11 mouse cellular contexts compared by ENCODE assay signal in the genomic region with DNA sequence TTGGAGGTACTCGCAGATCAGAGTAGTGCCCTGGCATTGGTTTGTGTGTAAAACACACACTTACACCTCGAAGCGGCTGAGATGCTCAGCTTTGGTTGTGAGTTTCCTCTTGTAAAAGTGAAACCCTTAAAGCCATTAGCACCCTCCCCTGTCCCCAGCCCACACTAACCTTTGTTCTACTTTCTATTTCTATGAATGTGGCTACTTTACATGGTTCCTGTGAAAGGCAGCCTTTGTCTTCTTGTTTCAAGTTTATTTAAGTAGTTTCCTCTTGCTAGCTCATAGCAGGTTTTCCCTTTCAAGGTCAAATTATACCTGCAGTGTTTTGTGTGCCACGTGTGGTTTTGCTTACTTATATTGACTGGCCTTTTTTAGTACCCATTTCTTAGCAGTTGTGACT.
A peak's percentile ranks its signal among the peaks of the same experiment; 100 is the strongest.
DNase-seq lines count a peak whose midpoint lies in the region; ATAC-seq and TF ChIP-seq lines count a peak whose summit lies in the region.
"Had no signal": no experiment of that assay in that cellular context is flagged by ENCODE, and none has a peak within 500 bp of the region (broad histone marks: within the 10 kb centered on the region; RNA-seq: fewer than 3 reads in every experiment).

No protein-coding gene starts in this region.

- no peak for ATAC-seq in heart, embryonic 15.5 days (replicated peaks; ENCODE audit: insufficient number of reproducible peaks, insufficient read depth, low FRiP score, low read depth)
- no peak for ATAC-seq in midbrain, embryonic 11.5 days (ENCODE audit: low FRiP score)
- no peak for ATAC-seq in hindbrain, embryonic 14.5 days (ENCODE audit: low FRiP score)

- peaks cover 10% of the 10 kb centered on the region for H3K36me3 ChIP-seq in heart, embryonic 15.5 days
- peaks cover 33% of the 10 kb centered on the region for H3K36me3 ChIP-seq in midbrain, embryonic 10.5 days
- no peaks in the 10 kb centered on the region for H3K36me3 ChIP-seq in midbrain, embryonic 11.5 days (ENCODE audit: control insufficient read depth, insufficient read depth, low read length)
- H3K36me3 ChIP-seq in hindbrain, embryonic 14.5 days (replicated peaks; ENCODE audit: control insufficient read depth, insufficient read depth) = peaks cover 4% of the 10 kb centered on the region; the same call in 1 of the 2 replicates
- H3K36me3 ChIP-seq: hindbrain, embryonic 15.5 days had no signal

- 89% methylated on average over 4 of the region's 4 CpGs for WGBS in heart, embryonic 15.5 days
- WGBS in midbrain, embryonic 10.5 days = 87% methylated on average over 4 of the region's 4 CpGs
- WGBS in midbrain, embryonic 11.5 days = 92% methylated on average over 4 of the region's 4 CpGs
- 66% methylated on average over 4 of the region's 4 CpGs for WGBS in olfactory bulb, adult 2 months
- 90% methylated on average over 4 of the region's 4 CpGs for WGBS in hindbrain, embryonic 14.5 days

- H3K27ac ChIP-seq in heart, embryonic 15.5 days = peak overlapping the region; percentile 21
- 0 out of 2 replicates have a peak overlapping the region, but pooled peaks have one; percentile 71 for H3K27ac ChIP-seq in midbrain, embryonic 10.5 days (replicated peaks)
- no peak overlapping the region for H3K27ac ChIP-seq in midbrain, embryonic 11.5 days (ENCODE audit: low read depth, low read length)
- 0 out of 2 replicates have a peak overlapping the region, but pooled peaks have one; percentile 34 for H3K27ac ChIP-seq in olfactory bulb, adult 2 months (ENCODE audit: insufficient read depth, low read depth, low read length)
- H3K27ac ChIP-seq in hindbrain, embryonic 14.5 days = no peak overlapping the region
- H3K27ac ChIP-seq: embryonic facial prominence, embryonic 15.5 days; hindbrain, embryonic 15.5 days; liver, embryonic 15.5 days had no signal

- TF ChIP-seq POLR2A in olfactory bulb, adult 2 months (IDR thresholded peaks at IDR 0.05; ENCODE audit: insufficient read depth, low read depth, low read length) = no peak

- DNase-seq in heart, postnatal 4 days = no peak
- no peak for DNase-seq in midbrain, embryonic 10.5 days (ENCODE audit: low spot score)
- DNase-seq in midbrain, embryonic 11.5 days (ENCODE audit: low spot score, missing footprints) = no peak
- peak; percentile 27 for DNase-seq in forelimb bud, embryonic 11.5 days (ENCODE audit: low read depth, low spot score)
- no peak for DNase-seq in cerebellum, postnatal 10 days
- no peak for DNase-seq in hindbrain, embryonic 14.5 days (ENCODE audit: low spot score)

- H3K4me2 ChIP-seq in heart, embryonic 15.5 days = no peak overlapping the region
- no peak overlapping the region for H3K4me2 ChIP-seq in midbrain, embryonic 11.5 days
- no peak overlapping the region for H3K4me2 ChIP-seq in hindbrain, embryonic 14.5 days (replicated peaks)
- H3K4me2 ChIP-seq: embryonic facial prominence, embryonic 15.5 days; hindbrain, embryonic 15.5 days; liver, embryonic 15.5 days had no signal

- no peaks in the 10 kb centered on the region for H3K9me3 ChIP-seq in heart, embryonic 15.5 days (replicated peaks)
- H3K9me3 ChIP-seq in midbrain, embryonic 10.5 days (replicated peaks) = no peaks in the 10 kb centered on the region
- no peaks in the 10 kb centered on the region for H3K9me3 ChIP-seq in midbrain, embryonic 11.5 days (ENCODE audit: control insufficient read depth, low read length)
- no peaks in the 10 kb centered on the region for H3K9me3 ChIP-seq in hindbrain, embryonic 14.5 days (ENCODE audit: control insufficient read depth, low read length)
- H3K9me3 ChIP-seq: embryonic facial prominence, embryonic 15.5 days; hindbrain, embryonic 15.5 days; liver, embryonic 15.5 days had no signal

- no peak for TF ChIP-seq CTCF in olfactory bulb, adult 2 months (IDR thresholded peaks at IDR 0.05; ENCODE audit: insufficient read depth, low read depth, low read length)

- no peak overlapping the region for H3K9ac ChIP-seq in heart, embryonic 15.5 days
- H3K9ac ChIP-seq in midbrain, embryonic 11.5 days (ENCODE audit: low read length) = no peak overlapping the region
- H3K9ac ChIP-seq in hindbrain, embryonic 14.5 days = no peak overlapping the region
- H3K9ac ChIP-seq: embryonic facial prominence, embryonic 15.5 days; hindbrain, embryonic 15.5 days; liver, embryonic 15.5 days had no signal

- H3K27me3 ChIP-seq in heart, embryonic 15.5 days = no peaks in the 10 kb centered on the region
- no peaks in the 10 kb centered on the region for H3K27me3 ChIP-seq in midbrain, embryonic 10.5 days (ENCODE audit: low read depth, poor library complexity, severe bottlenecking)
- no peaks in the 10 kb centered on the region for H3K27me3 ChIP-seq in midbrain, embryonic 11.5 days (ENCODE audit: control insufficient read depth, insufficient read depth, low read length)
- no peaks in the 10 kb centered on the region for H3K27me3 ChIP-seq in hindbrain, embryonic 14.5 days (ENCODE audit: control insufficient read depth, insufficient read depth, low read length)
- H3K27me3 ChIP-seq: embryonic facial prominence, embryonic 15.5 days; hindbrain, embryonic 15.5 days; liver, embryonic 15.5 days had no signal

- H3K4me1 ChIP-seq in heart, embryonic 15.5 days (replicated peaks) = peaks cover 25% of the 10 kb centered on the region
- H3K4me1 ChIP-seq in midbrain, embryonic 10.5 days = peaks cover 44% of the 10 kb centered on the region
- H3K4me1 ChIP-seq in midbrain, embryonic 11.5 days (ENCODE audit: control insufficient read depth, insufficient read depth, low read length) = peaks cover 25% of the 10 kb centered on the region
- peaks cover 19% of the 10 kb centered on the region for H3K4me1 ChIP-seq in olfactory bulb, adult 2 months (ENCODE audit: control insufficient read depth, insufficient read depth, low read length)
- H3K4me1 ChIP-seq in hindbrain, embryonic 14.5 days (replicated peaks; ENCODE audit: control insufficient read depth, insufficient read depth, low read length) = peaks cover 10% of the 10 kb centered on the region

- no peak overlapping the region for H3K4me3 ChIP-seq in heart, embryonic 15.5 days
- H3K4me3 ChIP-seq in midbrain, embryonic 10.5 days = no peak overlapping the region
- H3K4me3 ChIP-seq in midbrain, embryonic 11.5 days (ENCODE audit: low read depth, low read length) = no peak overlapping the region
- H3K4me3 ChIP-seq in olfactory bulb, adult 2 months (ENCODE audit: insufficient read depth, low read depth, low read length) = no peak overlapping the region
- no peak overlapping the region for H3K4me3 ChIP-seq in hindbrain, embryonic 14.5 days (replicated peaks; ENCODE audit: low read length)
- H3K4me3 ChIP-seq: embryonic facial prominence, embryonic 15.5 days; hindbrain, embryonic 15.5 days; liver, embryonic 15.5 days had no signal

Comparison
In these comparisons a context has a peak if more than half of its experiments do, and no peak if none do; other contexts are left out.
1. H3K27ac ChIP-seq: peak in heart, embryonic 15.5 days (single experiment), midbrain, embryonic 10.5 days (single experiment) and olfactory bulb, adult 2 months (single experiment); none in midbrain, embryonic 11.5 days (single experiment) and hindbrain, embryonic 14.5 days (single experiment).